Mouse (Mus musculus): Measurements from ENCODE around the gene Sdf2l1. TPM values are rescaled to one million over a fixed set of nuclear protein-coding genes. Genes with fewer than 3 reads are reported as not detected.
"Not testable (repeated sequence)": the region's sequence is repeated elsewhere in the genome, so short reads cannot be mapped to it uniquely, and the experiment has no call there.

The Sdf2l1 gene
- total and polyA plus RNA-seq, 2 experiments from 2014 or later = 11.8 to 18.6 TPM

DNA sequence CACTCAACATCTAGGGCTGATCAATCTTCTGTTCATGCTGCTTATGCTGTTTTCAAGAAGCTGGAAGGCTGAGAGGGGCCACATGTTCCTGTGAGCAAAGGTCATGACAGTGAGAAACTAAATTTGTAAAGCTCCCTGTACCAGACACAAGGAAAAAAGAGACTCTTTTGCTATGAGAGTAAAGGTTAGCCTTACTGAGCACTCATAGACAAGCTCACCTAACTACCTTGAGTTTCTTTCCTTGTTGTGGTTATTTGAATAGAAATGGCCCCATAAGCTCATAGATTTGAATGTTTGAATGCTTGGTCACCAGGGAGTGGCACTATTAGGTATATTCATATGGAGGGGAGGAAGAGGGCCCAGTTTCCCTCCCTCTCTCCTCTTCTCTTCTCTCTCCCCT, 35.0 kb upstream of the Sdf2l1 start:
- no peak overlapping the region for H3K4me3 ChIP-seq (ENCODE audit: low read depth, low read length)
- no peak for DNase-seq (ENCODE audit: low spot score)
- H3K9me3 ChIP-seq (ENCODE audit: low read length) = no peaks in the 10 kb centered on the region
- no peak overlapping the region for H3K27ac ChIP-seq (ENCODE audit: low read depth, low read length)
- no peaks in the 10 kb centered on the region for H3K36me3 ChIP-seq (ENCODE audit: insufficient read depth, low read length)
- no peaks in the 10 kb centered on the region for H3K27me3 ChIP-seq (ENCODE audit: insufficient read depth, low read length)
- no peaks in the 10 kb centered on the region for H3K4me1 ChIP-seq (ENCODE audit: insufficient read depth, low read length)
- H3K9ac ChIP-seq (replicated peaks; ENCODE audit: low read length, poor library complexity, severe bottlenecking) = no peak overlapping the region
- no peak for TF ChIP-seq CTCF (IDR thresholded peaks at IDR 0.05)
- H3K4me2 ChIP-seq (ENCODE audit: low read depth, low read length, poor library complexity, severe bottlenecking) = no peak overlapping the region
- ATAC-seq (ENCODE audit: low FRiP score) = no peak

- DNase-seq (ENCODE audit: low spot score); H3K9ac ChIP-seq (replicated peaks; ENCODE audit: low read length, poor library complexity, severe bottlenecking); H3K4me3 ChIP-seq (ENCODE audit: low read depth, low read length); H3K4me2 ChIP-seq (ENCODE audit: low read depth, low read length, poor library complexity, severe bottlenecking); H3K9me3 ChIP-seq (ENCODE audit: low read length); H3K4me1 ChIP-seq (ENCODE audit: insufficient read depth, low read length); ATAC-seq (ENCODE audit: low FRiP score); H3K36me3 ChIP-seq (ENCODE audit: insufficient read depth, low read length); H3K27me3 ChIP-seq (ENCODE audit: insufficient read depth, low read length); H3K27ac ChIP-seq (ENCODE audit: low read depth, low read length): not testable (repeated sequence)
- 97% methylated on average over 1 of the region's 1 CpGs for WGBS
Measured at GRCm38 (mm10) chr16:17165478-17165877, 33.3 kb upstream of the Sdf2l1 start.

GRCm38 (mm10) chr16:17154346-17154745, 22.2 kb upstream of the Sdf2l1 start:
- ATAC-seq (ENCODE audit: low FRiP score) (no peak), DNase-seq (ENCODE audit: low spot score) (no peak)
- Histone ChIP-seq H3K27me3 (ENCODE audit: insufficient read depth, low read length) (no peaks in the 10 kb centered on the region), H3K4me3 (ENCODE audit: low read depth, low read length) (no peak overlapping the region), H3K4me2 (ENCODE audit: low read depth, low read length, poor library complexity, severe bottlenecking) (no peak overlapping the region), H3K36me3 (ENCODE audit: insufficient read depth, low read length) (peaks cover 35% of the 10 kb centered on the region), H3K4me1 (ENCODE audit: insufficient read depth, low read length) (no peaks in the 10 kb centered on the region), H3K9ac (replicated peaks; ENCODE audit: low read length, poor library complexity, severe bottlenecking) (no peak overlapping the region), H3K9me3 (ENCODE audit: low read length) (no peaks in the 10 kb centered on the region), H3K27ac (ENCODE audit: low read depth, low read length) (no peak overlapping the region)
- no peak for TF ChIP-seq CTCF (IDR thresholded peaks at IDR 0.05)
- whole genome bisulfite sequencing = 94% methylated on average over 2 of the region's 2 CpGs

GRCm38 (mm10) chr16:17151874-17152273, 19.7 kb upstream of the Sdf2l1 start:
- DNase-seq (ENCODE audit: low spot score) (no peak), ATAC-seq (ENCODE audit: low FRiP score) (no peak)
- no peaks in the 10 kb centered on the region for H3K27me3 ChIP-seq (ENCODE audit: insufficient read depth, low read length)
- H3K9ac ChIP-seq (replicated peaks; ENCODE audit: low read length, poor library complexity, severe bottlenecking) = no peak overlapping the region
- WGBS = 96% methylated on average over 4 of the region's 4 CpGs
- H3K36me3 ChIP-seq (ENCODE audit: insufficient read depth, low read length) = peaks cover 22% of the 10 kb centered on the region
- H3K4me3 ChIP-seq (ENCODE audit: low read depth, low read length) = no peak overlapping the region
- no peak overlapping the region for H3K4me2 ChIP-seq (ENCODE audit: low read depth, low read length, poor library complexity, severe bottlenecking)
- H3K9me3 ChIP-seq (ENCODE audit: low read length) = no peaks in the 10 kb centered on the region
- TF ChIP-seq CTCF (IDR thresholded peaks at IDR 0.05) = no peak
- H3K27ac ChIP-seq (ENCODE audit: low read depth, low read length) = no peak overlapping the region
- peaks cover 3% of the 10 kb centered on the region; the same call in 1 of the 2 replicates for H3K4me1 ChIP-seq (ENCODE audit: insufficient read depth, low read length)

DNA sequence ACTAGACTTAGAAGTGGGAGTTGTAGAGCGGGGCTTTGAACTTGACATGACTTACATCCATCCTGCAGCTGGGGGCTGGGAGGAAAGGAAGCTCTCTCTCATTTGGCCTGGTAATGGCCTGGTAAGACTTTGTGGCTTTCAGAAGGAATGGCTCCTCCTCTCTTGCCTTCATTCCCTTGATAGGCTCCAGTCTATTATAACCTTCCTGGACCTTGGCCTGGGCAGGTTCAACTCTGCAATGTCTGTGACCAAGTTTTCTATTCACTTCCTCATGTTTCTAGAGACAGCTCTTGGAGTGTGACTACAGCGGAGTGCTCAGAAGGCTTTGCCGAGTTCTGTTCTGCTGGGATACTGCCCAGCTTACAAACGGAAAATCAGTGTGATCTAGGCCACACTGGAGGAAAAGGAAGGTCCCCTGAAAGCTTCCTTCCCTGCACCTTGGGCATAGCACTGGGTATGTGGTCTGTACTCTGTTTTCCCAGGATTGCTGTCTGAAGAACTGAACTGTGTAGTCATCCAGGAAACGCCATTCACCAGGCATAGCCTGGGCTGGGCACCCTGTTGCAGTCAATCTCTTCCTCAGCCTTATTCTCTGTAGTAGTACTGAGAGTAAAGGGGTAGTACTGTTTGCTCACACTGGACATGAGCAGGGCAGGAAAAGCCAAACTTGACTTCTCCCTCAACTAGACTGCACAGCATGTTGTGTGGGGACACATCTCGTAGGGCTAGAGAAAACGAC, 18.5 kb upstream of the Sdf2l1 start:
- Histone ChIP-seq H3K4me3 (ENCODE audit: low read depth, low read length) (no peak overlapping the region), H3K36me3 (ENCODE audit: insufficient read depth, low read length) (peaks cover 22% of the 10 kb centered on the region), H3K4me2 (ENCODE audit: low read depth, low read length, poor library complexity, severe bottlenecking) (no peak overlapping the region), H3K27me3 (ENCODE audit: insufficient read depth, low read length) (no peaks in the 10 kb centered on the region), H3K9ac (replicated peaks; ENCODE audit: low read length, poor library complexity, severe bottlenecking) (no peak overlapping the region), H3K4me1 (ENCODE audit: insufficient read depth, low read length) (peaks cover 3% of the 10 kb centered on the region; the same call in 1 of the 2 replicates), H3K9me3 (ENCODE audit: low read length) (no peaks in the 10 kb centered on the region), H3K27ac (ENCODE audit: low read depth, low read length) (no peak overlapping the region)
- DNase-seq (ENCODE audit: low spot score) (no peak), ATAC-seq (ENCODE audit: low FRiP score) (no peak)
- no peak for TF ChIP-seq CTCF (IDR thresholded peaks at IDR 0.05)
- WGBS = 85% methylated on average over 7 of the region's 7 CpGs

- Histone ChIP-seq H3K27ac (ENCODE audit: low read depth, low read length) (no peak overlapping the region), H3K4me3 (ENCODE audit: low read depth, low read length) (peak overlapping the region; percentile 68), H3K9ac (replicated peaks; ENCODE audit: low read length, poor library complexity, severe bottlenecking) (no peak overlapping the region), H3K4me2 (ENCODE audit: low read depth, low read length, poor library complexity, severe bottlenecking) (peak overlapping the region; percentile 88), H3K9me3 (ENCODE audit: low read length) (no peaks in the 10 kb centered on the region), H3K36me3 (ENCODE audit: insufficient read depth, low read length) (peaks cover 9% of the 10 kb centered on the region; the same call in 1 of the 2 replicates), H3K27me3 (ENCODE audit: insufficient read depth, low read length) (no peaks in the 10 kb centered on the region), H3K4me1 (ENCODE audit: insufficient read depth, low read length) (peaks cover 3% of the 10 kb centered on the region; the same call in 1 of the 2 replicates)
- ATAC-seq (ENCODE audit: low FRiP score) = 0 out of 2 replicates have a peak, but pooled peaks have one; percentile 0
- no peak for DNase-seq (ENCODE audit: low spot score)
- TF ChIP-seq CTCF (IDR thresholded peaks at IDR 0.05) = peak; percentile 49
- WGBS = 11% methylated on average over 16 of the region's 16 CpGs
Measured at GRCm38 (mm10) chr16:17148084-17148483, 15.9 kb upstream of the Sdf2l1 start.
